Mouse (Mus musculus) midbrain, embryonic 16.5 days (tissue): ENCODE measurements at regions not wholly inside any gene's neighbourhood (a gene's known extent, or its start where the extent isn't known, plus 50 kb on each side); places are given as distances from the start of the nearest gene placed in this dataset.

ENCODE experiments used
- ATAC-seq: fragments of 200-750 bp; cut with Nextera tagmentation; 2 replicates; pipeline ENCODE4 v1.8.0; 2017; ENCODE audit warnings: moderate TSS enrichment
- H3K27ac ChIP-seq: fragments of 300-500 bp; sonication (generic); 2 replicates; pipeline ENCODE4 v1.5.1; 2014; ENCODE audit warnings: mild to moderate bottlenecking, low read length, mixed read lengths
- H3K27me3 ChIP-seq: fragments of 300-500 bp; sonication (generic); 2 replicates; pipeline ENCODE4 v1.6.1; 2014; ENCODE audit warnings: low read depth, low read length, mixed read lengths; ENCODE audit not compliant: control insufficient read depth, insufficient read depth
- H3K36me3 ChIP-seq: fragments of 300-500 bp; sonication (generic); 2 replicates; pipeline ENCODE4 v1.6.1; 2014; ENCODE audit warnings: mild to moderate bottlenecking, low read length, moderate library complexity, mixed read lengths; ENCODE audit not compliant: control insufficient read depth, insufficient read depth
- H3K4me1 ChIP-seq: fragments of 300-500 bp; sonication (generic); 2 replicates; pipeline ENCODE4 v1.6.1; 2014; ENCODE audit warnings: mild to moderate bottlenecking, low read length, mixed read lengths; ENCODE audit not compliant: control insufficient read depth, insufficient read depth
- H3K4me2 ChIP-seq: fragments of 300-500 bp; sonication (generic); 2 replicates; pipeline ENCODE4 v1.6.1; 2014; ENCODE audit warnings: mild to moderate bottlenecking, low read length, mixed read lengths
- H3K4me3 ChIP-seq: fragments of 300-500 bp; sonication (generic); 2 replicates; pipeline ENCODE4 v1.5.1; 2014; ENCODE audit warnings: low read depth, mild to moderate bottlenecking, low read length, moderate library complexity, mixed read lengths
- H3K9ac ChIP-seq: fragments of 300-500 bp; sonication (generic); 2 replicates; pipeline ENCODE4 v1.6.1; 2014; ENCODE audit warnings: low read depth, low read length, mixed read lengths
- H3K9me3 ChIP-seq: fragments of 300-500 bp; sonication (generic); replicated peaks from 2 replicates; pipeline ENCODE4 v1.6.1; 2014; ENCODE audit warnings: mild to moderate bottlenecking, low read length, mixed read lengths; ENCODE audit not compliant: control insufficient read depth, poor library complexity, severe bottlenecking
- WGBS: fragments of 180-500 bp; shearing (Covaris S2); extraction: QIAGEN DNeasy Blood & Tissue Kit; methylation state at CpG from one replicate; pipeline ENCODE4 v1.1.7; 2014; 5-methylcytosine and 5-hydroxymethylcytosine counted together

GRCm38 (mm10) chr8:25443552-25443951 lies 619.4 kb upstream of the Adam5 start:
- 60% methylated on average over 5 of the region's 5 CpGs for WGBS
- no peaks in the 10 kb centered on the region for H3K27me3 ChIP-seq
- no peak for ATAC-seq

GRCm38 (mm10) chr8:25441057-25441441 lies 616.9 kb upstream of the Adam5 start:
- H3K27me3 ChIP-seq = no peaks in the 10 kb centered on the region
- WGBS = 57% methylated on average over 6 of the region's 6 CpGs
- no peak overlapping the region for H3K9ac ChIP-seq
- H3K9me3 ChIP-seq = no peaks in the 10 kb centered on the region
- H3K27ac ChIP-seq = no peak overlapping the region
- ATAC-seq = no peak
- H3K4me3 ChIP-seq = no peak overlapping the region
- H3K4me1 ChIP-seq = no peaks in the 10 kb centered on the region
- no peaks in the 10 kb centered on the region for H3K36me3 ChIP-seq
- H3K4me2 ChIP-seq = peak overlapping the region; percentile 27; the same call in 1 of the 2 replicates

More at GRCm38 (mm10) chr8:25443552-25443951, 619.4 kb upstream of the Adam5 start:
- no peaks in the 10 kb centered on the region for H3K36me3 ChIP-seq
- no peaks in the 10 kb centered on the region for H3K9me3 ChIP-seq
- H3K4me1 ChIP-seq = no peaks in the 10 kb centered on the region
- H3K4me3 ChIP-seq = no peak overlapping the region
- H3K9ac ChIP-seq = no peak overlapping the region
- H3K4me2 ChIP-seq = no peak overlapping the region
- H3K27ac ChIP-seq = no peak overlapping the region

- Histone ChIP-seq H3K27ac (no peak overlapping the region), H3K36me3 (no peaks in the 10 kb centered on the region), H3K4me2 (peak overlapping the region; percentile 27), H3K27me3 (no peaks in the 10 kb centered on the region), H3K4me1 (no peaks in the 10 kb centered on the region), H3K9me3 (no peaks in the 10 kb centered on the region), H3K9ac (0 out of 2 replicates have a peak overlapping the region, but pooled peaks have one; percentile 5), H3K4me3 (no peak overlapping the region)
- WGBS = 38% methylated on average over 9 of the region's 13 CpGs
- ATAC-seq = 0 out of 2 replicates have a peak, but pooled peaks have one; percentile 48
These were observed 616.4 kb upstream of the Adam5 start for GRCm38 (mm10) chr8:25440391-25441056.

- no peak overlapping the region for H3K4me2 ChIP-seq
- 72% methylated on average over 12 of the region's 12 CpGs for WGBS
- no peak overlapping the region for H3K9ac ChIP-seq
- ATAC-seq = no peak
- H3K4me1 ChIP-seq = no peaks in the 10 kb centered on the region
- no peak overlapping the region for H3K27ac ChIP-seq
- no peak overlapping the region for H3K4me3 ChIP-seq
- H3K27me3 ChIP-seq = no peaks in the 10 kb centered on the region
- H3K9me3 ChIP-seq = no peaks in the 10 kb centered on the region
- no peaks in the 10 kb centered on the region for H3K36me3 ChIP-seq
These were observed 615.8 kb upstream of the Adam5 start for GRCm38 (mm10) chr8:25439971-25440370.

GRCm38 (mm10) chr8:25438021-25438620 lies 614.0 kb upstream of the Adam5 start:
- no peak overlapping the region for H3K9ac ChIP-seq
- 69% methylated on average over 9 of the region's 9 CpGs for WGBS

GRCm38 (mm10) chr8:25437178-25437577 lies 613.0 kb upstream of the Adam5 start:
- no peak overlapping the region for H3K4me3 ChIP-seq
- H3K36me3 ChIP-seq = no peaks in the 10 kb centered on the region
- no peaks in the 10 kb centered on the region for H3K9me3 ChIP-seq
- WGBS = 31% methylated on average over 4 of the region's 4 CpGs
- H3K27ac ChIP-seq = no peak overlapping the region
- no peaks in the 10 kb centered on the region for H3K4me1 ChIP-seq
- H3K4me2 ChIP-seq = no peak overlapping the region
- no peaks in the 10 kb centered on the region for H3K27me3 ChIP-seq
- ATAC-seq = no peak
- H3K9ac ChIP-seq = no peak overlapping the region

More at GRCm38 (mm10) chr8:25438021-25438620, 614.0 kb upstream of the Adam5 start:
- H3K27ac ChIP-seq = no peak overlapping the region
- no peaks in the 10 kb centered on the region for H3K27me3 ChIP-seq
- H3K4me1 ChIP-seq = no peaks in the 10 kb centered on the region
- H3K4me2 ChIP-seq = no peak overlapping the region
- ATAC-seq = no peak
- no peaks in the 10 kb centered on the region for H3K9me3 ChIP-seq
- H3K36me3 ChIP-seq = no peaks in the 10 kb centered on the region
- H3K4me3 ChIP-seq = no peak overlapping the region

- Histone ChIP-seq H3K4me1 (peaks cover 13% of the 10 kb centered on the region), H3K4me2 (no peak overlapping the region), H3K9ac (no peak overlapping the region), H3K4me3 (no peak overlapping the region), H3K27ac (peak overlapping the region; percentile 0; the same call in 1 of the 2 replicates), H3K9me3 (0 out of 2 replicates have a peak, but pooled peaks cover 2% of the 10 kb centered on the region), H3K36me3 (no peaks in the 10 kb centered on the region), H3K27me3 (no peaks in the 10 kb centered on the region)
- ATAC-seq = peak; percentile 63
- 6% methylated on average over 5 of the region's 5 CpGs for WGBS
These were observed 606.4 kb upstream of the Adam5 start for GRCm38 (mm10) chr8:25430552-25430951.

- peak; percentile 73 for ATAC-seq
- Histone ChIP-seq H3K4me2 (no peak overlapping the region), H3K27ac (peak overlapping the region; percentile 23; the same call in 1 of the 2 replicates), H3K9me3 (0 out of 2 replicates have a peak, but pooled peaks cover 2% of the 10 kb centered on the region), H3K36me3 (no peaks in the 10 kb centered on the region), H3K4me3 (no peak overlapping the region), H3K27me3 (no peaks in the 10 kb centered on the region), H3K9ac (no peak overlapping the region), H3K4me1 (peaks cover 13% of the 10 kb centered on the region)
- 53% methylated on average over 19 of the region's 19 CpGs for WGBS
These were observed 605.8 kb upstream of the Adam5 start for GRCm38 (mm10) chr8:25429846-25430482.

- no peaks in the 10 kb centered on the region for H3K27me3 ChIP-seq
- H3K9me3 ChIP-seq = 0 out of 2 replicates have a peak, but pooled peaks cover 2% of the 10 kb centered on the region
- H3K4me1 ChIP-seq = peaks cover 13% of the 10 kb centered on the region
- ATAC-seq = no peak
- H3K27ac ChIP-seq = no peak overlapping the region
- H3K4me2 ChIP-seq = no peak overlapping the region
- no peak overlapping the region for H3K9ac ChIP-seq
- H3K4me3 ChIP-seq = no peak overlapping the region
- WGBS = 78% methylated on average over 2 of the region's 2 CpGs
- no peaks in the 10 kb centered on the region for H3K36me3 ChIP-seq
These were observed 604.6 kb upstream of the Adam5 start for GRCm38 (mm10) chr8:25428761-25429160.
